Mouse (Mus musculus): ENCODE measurements around the gene Arcn1.

GRCm38 (mm10) chr9:44740663-44741192 lies 26.9 kb downstream of the Arcn1 start:
- TF ChIP-seq CTCF (IDR thresholded peaks at IDR 0.05; ENCODE audit: low read depth, low read length) (peak; percentile 27; the same call in 1 of the 2 replicates), POLR2A (IDR thresholded peaks at IDR 0.05; ENCODE audit: extremely low read depth, insufficient read depth, low read length) (no peak)
